Mouse (Mus musculus): ENCODE data around the gene D930048N14Rik. TPM values are rescaled to one million over a fixed set of nuclear protein-coding genes. Genes with fewer than 3 reads are reported as not detected.
"Not testable (repeated sequence)": the region's sequence is repeated elsewhere in the genome, so short reads cannot be mapped to it uniquely, and the experiment has no call there.

D930048N14Rik gene
- polyA plus RNA-seq, 1 experiment from 2014 or later = 4.2 TPM

GRCm38 (mm10) chr11:51681976-51682374, 31.2 kb downstream of the D930048N14Rik start:
- Histone ChIP-seq H3K27me3 (no peaks in the 10 kb centered on the region), H3K4me2 (no peak overlapping the region), H3K27ac (no peak overlapping the region), H3K9me3 (no peaks in the 10 kb centered on the region), H3K9ac (no peak overlapping the region), H3K4me3 (no peak overlapping the region), H3K4me1 (peaks cover 4% of the 10 kb centered on the region), H3K36me3 (peaks cover 12% of the 10 kb centered on the region)
- 41% methylated on average over 8 of the region's 8 CpGs for WGBS
- ATAC-seq (ENCODE audit: insufficient number of reproducible peaks, low FRiP score, low TSS enrichment, low read depth) = no peak

- no peaks in the 10 kb centered on the region for H3K9me3 ChIP-seq
- H3K9ac ChIP-seq = peak within 1 kb of the TSS; percentile 79
- H3K27ac ChIP-seq = peak within 1 kb of the TSS; percentile 100
- H3K36me3 ChIP-seq = peaks cover 24% of the 10 kb centered on the region
- peaks cover 8% of the 10 kb centered on the region; the same call in 1 of the 2 replicates for H3K4me1 ChIP-seq
- peak within 1 kb of the TSS; percentile 60 for H3K4me2 ChIP-seq
- H3K4me3 ChIP-seq = peak within 1 kb of the TSS; percentile 68
- H3K27me3 ChIP-seq = no peaks in the 10 kb centered on the region
- peak; percentile 100 for ATAC-seq (ENCODE audit: insufficient number of reproducible peaks, low FRiP score, low TSS enrichment, low read depth)
- under 1% methylated on average over 60 of the region's 60 CpGs for WGBS
These were observed 37.9 kb downstream of the D930048N14Rik start, which contains the start of gene 0610009B22Rik for GRCm38 (mm10) chr11:51688330-51689328. TSS of gene 0610009B22Rik (minus strand) at chr11:51688874.

GRCm38 (mm10) chr11:51689343-51689742, 38.6 kb downstream of the D930048N14Rik start:
- Histone ChIP-seq H3K4me3 (peak overlapping the region; percentile 68), H3K4me2 (peak overlapping the region; percentile 54), H3K9me3 (no peaks in the 10 kb centered on the region), H3K27me3 (no peaks in the 10 kb centered on the region), H3K36me3 (peaks cover 24% of the 10 kb centered on the region), H3K9ac (peak overlapping the region; percentile 73; the same call in 1 of the 2 replicates), H3K4me1 (peaks cover 8% of the 10 kb centered on the region; the same call in 1 of the 2 replicates), H3K27ac (peak overlapping the region; percentile 100)
- 21% methylated on average over 6 of the region's 6 CpGs for WGBS
- ATAC-seq (ENCODE audit: insufficient number of reproducible peaks, low FRiP score, low TSS enrichment, low read depth) = no peak

- not testable (repeated sequence) for H3K27ac ChIP-seq, H3K9ac ChIP-seq
These were observed 39.8 kb downstream of the D930048N14Rik start for GRCm38 (mm10) chr11:51690597-51690996.

GRCm38 (mm10) chr11:51694984-51695383, 44.2 kb downstream of the D930048N14Rik start:
- WGBS = 97% methylated on average over 3 of the region's 3 CpGs
- no peaks in the 10 kb centered on the region for H3K27me3 ChIP-seq
- no peak for ATAC-seq (ENCODE audit: insufficient number of reproducible peaks, low FRiP score, low TSS enrichment, low read depth)
- no peak overlapping the region for H3K4me2 ChIP-seq
- no peak overlapping the region for H3K9ac ChIP-seq
- H3K4me3 ChIP-seq = no peak overlapping the region
- H3K9me3 ChIP-seq = no peaks in the 10 kb centered on the region
- no peak overlapping the region for H3K27ac ChIP-seq
- H3K4me1 ChIP-seq = no peaks in the 10 kb centered on the region
- H3K36me3 ChIP-seq = peaks cover 54% of the 10 kb centered on the region

More at GRCm38 (mm10) chr11:51690597-51690996, 39.8 kb downstream of the D930048N14Rik start:
- not testable (repeated sequence) for ATAC-seq (ENCODE audit: insufficient number of reproducible peaks, low FRiP score, low TSS enrichment, low read depth); H3K9me3 ChIP-seq; H3K4me2 ChIP-seq; H3K4me3 ChIP-seq; H3K4me1 ChIP-seq; H3K27me3 ChIP-seq
- WGBS = 90% methylated on average over 2 of the region's 3 CpGs
- H3K36me3 ChIP-seq = peaks cover 21% of the 10 kb centered on the region

GRCm38 (mm10) chr11:51702831-51703230, 52.1 kb downstream of the D930048N14Rik start:
- Histone ChIP-seq H3K27me3 (no peaks in the 10 kb centered on the region), H3K4me1 (no peaks in the 10 kb centered on the region), H3K27ac (no peak overlapping the region), H3K36me3 (peaks cover 85% of the 10 kb centered on the region), H3K4me3 (no peak overlapping the region), H3K9me3 (no peaks in the 10 kb centered on the region), H3K9ac (no peak overlapping the region), H3K4me2 (no peak overlapping the region)
- no peak for ATAC-seq (ENCODE audit: insufficient number of reproducible peaks, low FRiP score, low TSS enrichment, low read depth)
- 54% methylated on average over 3 of the region's 3 CpGs for WGBS

GRCm38 (mm10) chr11:51703379-51703998, 52.7 kb downstream of the D930048N14Rik start:
- no peaks in the 10 kb centered on the region for H3K27me3 ChIP-seq
- 67% methylated on average over 10 of the region's 10 CpGs for WGBS
- H3K27ac ChIP-seq = no peak overlapping the region
- H3K4me1 ChIP-seq = no peaks in the 10 kb centered on the region
- no peak overlapping the region for H3K4me3 ChIP-seq
- H3K9ac ChIP-seq = no peak overlapping the region
- H3K4me2 ChIP-seq = no peak overlapping the region
- no peak for ATAC-seq (ENCODE audit: insufficient number of reproducible peaks, low FRiP score, low TSS enrichment, low read depth)
- H3K36me3 ChIP-seq = peaks cover 85% of the 10 kb centered on the region
- no peaks in the 10 kb centered on the region for H3K9me3 ChIP-seq

- H3K4me3 ChIP-seq = no peak overlapping the region
- H3K9me3 ChIP-seq = no peaks in the 10 kb centered on the region
- 96% methylated on average over 10 of the region's 10 CpGs for WGBS
- H3K9ac ChIP-seq = no peak overlapping the region
- ATAC-seq (ENCODE audit: insufficient number of reproducible peaks, low FRiP score, low TSS enrichment, low read depth) = no peak
- H3K27ac ChIP-seq = no peak overlapping the region
- H3K36me3 ChIP-seq = peaks cover 78% of the 10 kb centered on the region
- no peaks in the 10 kb centered on the region for H3K27me3 ChIP-seq
- H3K4me1 ChIP-seq = no peaks in the 10 kb centered on the region
- no peak overlapping the region for H3K4me2 ChIP-seq
These were observed 55.7 kb downstream of the D930048N14Rik start for GRCm38 (mm10) chr11:51706451-51706850.

GRCm38 (mm10) chr11:51707080-51707479, 56.3 kb downstream of the D930048N14Rik start:
- WGBS = 93% methylated on average over 13 of the region's 13 CpGs
- H3K36me3 ChIP-seq = peaks cover 77% of the 10 kb centered on the region
- H3K27ac ChIP-seq = no peak overlapping the region

More at GRCm38 (mm10) chr11:51707080-51707479, 56.3 kb downstream of the D930048N14Rik start:
- H3K4me2 ChIP-seq = no peak overlapping the region
- H3K9ac ChIP-seq = no peak overlapping the region
- ATAC-seq (ENCODE audit: insufficient number of reproducible peaks, low FRiP score, low TSS enrichment, low read depth) = no peak
- no peaks in the 10 kb centered on the region for H3K9me3 ChIP-seq
- no peak overlapping the region for H3K4me3 ChIP-seq
- H3K27me3 ChIP-seq = no peaks in the 10 kb centered on the region
- no peaks in the 10 kb centered on the region for H3K4me1 ChIP-seq
